Mouse (Mus musculus): ENCODE measurements around the gene Folr2.

Folr2 gene

DNA sequence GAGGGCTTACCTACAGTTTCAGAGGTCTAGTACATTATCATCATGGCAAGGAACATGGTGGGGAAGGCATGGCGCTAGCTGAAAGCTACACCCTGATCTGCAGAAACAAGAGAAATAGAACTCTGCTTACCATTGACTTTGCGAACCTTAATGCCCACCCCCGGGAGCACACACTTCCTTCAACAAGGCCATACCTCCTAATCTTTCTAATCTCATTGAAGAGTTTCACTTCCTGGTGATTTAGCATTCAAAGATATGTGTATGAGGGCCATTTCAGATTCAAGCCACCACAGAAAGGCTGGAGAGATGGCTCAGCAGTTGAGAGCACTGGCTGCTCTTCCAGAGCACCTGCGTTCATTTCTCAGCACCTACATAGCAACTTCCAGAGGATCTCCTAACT lies at the start of gene Folr2:
Gene Folr2, minus strand, starts transcription at position 101 of the 400 bp plus-strand sequence.
- DNase-seq (ENCODE audit: low read depth, low spot score) = no peak

DNA sequence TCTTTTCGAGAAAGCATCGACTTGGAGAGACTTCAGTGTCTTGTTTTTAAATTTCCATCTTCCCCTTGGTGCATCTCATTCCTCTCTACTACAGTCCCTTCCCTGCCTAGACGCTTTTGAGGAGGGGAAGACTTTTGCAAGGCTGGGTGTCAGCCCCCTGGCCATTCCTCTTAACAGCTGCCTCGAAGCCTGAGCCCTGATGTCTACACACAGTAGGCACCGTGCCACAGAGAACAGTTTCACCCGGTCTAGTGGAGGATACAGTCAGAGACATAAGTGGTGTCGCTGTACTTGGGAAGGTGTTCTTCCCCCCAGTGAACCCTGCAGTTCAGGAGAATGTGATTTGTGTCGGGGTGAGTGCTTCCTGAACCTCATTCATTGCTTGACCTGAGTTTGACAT lies 49.7 kb upstream of the Folr2 start:
- peak; percentile 16 for DNase-seq (ENCODE audit: low read depth, low spot score)

DNA sequence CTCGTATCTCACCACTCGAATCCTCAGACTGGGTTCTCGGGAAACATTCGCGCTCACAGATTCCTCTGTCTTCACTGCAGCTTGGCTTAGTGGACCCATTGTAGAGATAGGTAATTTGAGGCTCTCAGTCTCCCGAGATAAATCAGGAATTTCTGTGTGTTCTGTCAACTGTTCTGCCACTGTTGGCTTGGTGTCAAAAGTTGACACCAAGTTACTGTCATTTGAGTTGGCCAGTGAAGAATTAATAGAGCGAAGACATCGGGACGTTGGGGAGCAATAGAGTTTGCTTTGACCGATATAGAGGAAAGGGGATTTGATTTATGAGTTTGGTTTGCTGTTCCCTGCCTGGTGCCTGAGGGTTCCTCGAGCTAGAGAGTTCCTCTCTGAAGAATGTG lies 49.3 kb upstream of the Folr2 start, which contains the start of gene Tomt:
Gene Tomt, minus strand, starts transcription at position 73 of the 395 bp plus-strand sequence.
- no peak for DNase-seq (ENCODE audit: low read depth, low spot score)

DNA sequence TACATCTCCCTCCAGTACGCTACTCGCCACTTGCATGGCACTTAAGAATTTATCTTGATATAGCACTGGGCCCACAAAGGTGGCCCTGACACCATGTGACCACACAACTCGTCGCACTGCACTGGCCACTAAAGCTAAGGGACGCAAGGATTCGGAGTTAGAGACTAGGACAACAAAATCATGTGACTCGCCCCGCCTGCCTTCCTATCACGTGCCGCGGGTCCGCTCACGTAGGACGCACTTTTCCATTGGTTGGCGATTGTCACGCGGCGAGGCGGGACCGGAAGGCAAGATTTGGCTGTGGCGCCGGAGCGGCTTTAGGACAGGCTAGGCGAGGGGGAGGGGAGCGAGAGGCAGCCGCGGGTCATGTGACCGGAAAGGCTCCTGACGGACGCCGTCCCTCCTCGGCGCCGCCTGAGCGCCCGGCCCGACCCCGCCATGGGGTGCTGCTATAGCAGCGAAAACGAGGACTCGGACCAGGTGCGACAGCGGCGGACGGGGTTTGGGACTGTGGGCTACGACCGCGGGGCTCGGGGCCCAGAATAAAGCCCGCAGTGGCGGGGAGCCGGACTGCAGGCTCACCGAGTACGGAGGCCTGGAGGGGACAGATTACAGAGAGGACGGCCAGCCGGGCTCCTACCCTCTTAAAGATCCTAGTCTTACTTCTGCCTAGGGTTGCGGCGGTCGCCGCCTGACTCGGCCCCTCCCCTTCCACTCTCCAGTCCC lies 48.7 kb upstream of the Folr2 start, which contains the start of gene Lamtor1:
Gene Lamtor1, plus strand, starts transcription at position 344 of the 726 bp plus-strand sequence.
- DNase-seq (ENCODE audit: low read depth, low spot score) = peak; percentile 98

DNA sequence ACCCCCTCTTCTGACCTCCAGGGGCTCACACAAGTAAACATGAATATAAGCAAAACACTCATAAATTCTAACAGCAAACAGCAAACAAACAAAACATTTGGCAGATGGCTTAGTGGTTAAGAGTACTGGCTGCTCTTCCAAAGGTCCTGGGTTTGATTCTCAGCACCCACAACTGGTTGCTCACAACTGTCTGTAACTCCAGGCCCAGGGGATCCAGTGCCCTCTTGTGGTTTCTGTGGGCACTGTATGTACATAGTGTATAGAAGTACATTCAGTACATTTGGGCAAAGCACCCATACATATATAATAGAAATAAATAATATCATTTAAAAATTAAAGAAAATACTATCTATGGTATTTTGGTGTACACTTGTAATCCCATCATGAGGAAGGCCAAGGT lies 45.9 kb upstream of the Folr2 start:
- peak; percentile 24 for DNase-seq (ENCODE audit: low read depth, low spot score)

DNA sequence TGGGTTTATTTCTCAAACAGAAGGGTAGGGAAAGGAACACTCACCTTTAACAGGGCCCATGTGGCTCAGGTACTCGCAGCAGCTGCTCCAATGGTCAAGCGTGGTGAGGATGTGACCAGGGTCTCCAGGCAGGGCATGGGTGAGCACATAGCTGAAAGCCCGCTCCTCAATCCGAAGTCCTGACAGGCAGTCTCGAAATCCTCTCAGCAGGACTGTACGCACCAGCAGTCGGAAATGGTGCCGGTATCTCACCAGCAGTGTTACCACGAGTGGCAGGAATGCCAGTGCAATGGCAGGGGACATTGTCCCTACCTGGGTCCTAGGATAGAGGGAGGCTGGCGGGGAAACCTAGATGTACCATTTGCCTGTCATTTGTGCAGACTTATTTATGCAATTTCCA lies 45.0 kb upstream of the Folr2 start:
- DNase-seq (ENCODE audit: low read depth, low spot score) = no peak

DNA sequence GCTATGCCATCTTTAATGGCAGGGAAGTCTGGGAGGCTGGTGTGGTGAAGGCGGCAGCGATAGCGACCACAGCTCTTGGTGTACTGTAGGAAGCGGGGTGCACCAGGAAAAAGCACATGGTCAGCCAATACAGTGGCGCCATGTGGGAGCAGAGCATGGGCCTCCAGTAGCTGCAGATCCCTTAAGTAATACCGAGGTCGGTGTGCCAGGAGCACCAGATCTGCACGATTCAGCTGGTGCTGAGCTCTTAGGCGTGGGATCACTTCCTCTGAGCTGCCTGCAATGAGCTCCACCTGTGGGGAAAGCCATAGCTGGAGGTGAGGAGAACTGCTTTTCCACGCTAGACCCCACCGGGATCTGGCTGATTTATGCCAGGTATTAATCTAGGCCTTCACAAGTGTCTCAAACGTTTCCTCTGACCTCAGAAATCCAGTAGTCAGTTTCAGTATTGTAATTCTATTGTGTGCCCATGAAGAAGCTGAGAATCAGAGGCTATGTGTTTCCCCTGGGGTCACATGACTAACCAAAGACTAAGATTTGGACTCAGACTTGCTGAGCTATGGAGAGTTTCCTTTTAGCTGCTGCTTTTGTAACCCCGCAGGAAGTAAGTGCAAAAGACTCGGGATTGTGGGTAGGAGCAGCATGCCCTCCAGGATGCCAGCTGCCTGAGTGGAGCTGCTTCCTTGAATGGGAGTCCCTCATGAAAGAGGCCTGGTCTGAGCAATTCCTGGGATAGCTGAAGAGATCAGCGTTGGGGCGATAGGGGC lies 43.5 kb upstream of the Folr2 start:
- no peak for DNase-seq (ENCODE audit: low read depth, low spot score)

DNA sequence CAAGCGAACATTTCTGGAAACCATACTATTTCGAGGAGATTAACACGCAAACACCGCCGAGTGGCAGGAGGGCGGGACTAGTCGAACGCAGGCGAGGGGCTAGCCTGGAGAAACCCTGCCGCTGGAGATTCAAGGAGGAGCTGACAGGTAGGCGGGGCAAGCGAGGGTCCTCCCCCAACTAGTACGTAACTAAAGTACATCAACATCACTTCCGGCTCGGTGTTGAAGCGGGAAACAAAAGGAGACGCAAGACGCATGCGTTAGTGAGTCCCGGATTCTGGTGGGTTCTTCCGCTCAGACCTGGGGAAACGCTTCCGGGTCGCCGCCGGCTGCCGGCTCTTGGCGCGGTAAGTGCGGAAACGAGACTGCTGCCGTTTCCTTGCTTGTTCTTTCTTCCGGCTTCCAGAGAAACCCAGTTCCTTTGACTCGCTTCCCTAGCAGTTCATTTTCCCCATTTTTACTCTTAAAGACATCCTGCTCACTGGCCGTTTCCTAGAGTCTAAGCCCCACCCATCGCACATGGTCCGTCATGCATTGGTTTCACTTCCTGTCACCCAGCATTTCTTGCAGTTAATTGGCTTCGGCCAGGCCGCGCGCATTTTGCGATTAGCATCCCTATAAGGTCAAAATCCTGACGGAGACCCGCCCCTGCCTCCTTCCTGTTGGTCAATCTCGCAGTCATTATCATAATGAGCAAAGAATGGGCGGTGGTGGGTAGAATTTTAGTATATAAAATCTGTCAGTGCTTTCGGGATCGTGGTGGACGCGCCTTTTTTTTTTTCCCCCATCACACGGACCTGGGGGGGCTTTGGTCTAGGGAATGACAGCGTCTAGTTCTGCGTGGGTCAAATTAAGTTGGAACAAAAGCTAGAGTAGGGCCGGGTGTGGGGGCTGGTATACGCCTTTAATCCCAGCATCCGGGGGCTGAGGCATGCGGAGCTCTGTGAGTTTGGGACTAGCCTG lies 39.4 kb upstream of the Folr2 start:
- peak; percentile 98 for DNase-seq (ENCODE audit: low read depth, low spot score)

DNA sequence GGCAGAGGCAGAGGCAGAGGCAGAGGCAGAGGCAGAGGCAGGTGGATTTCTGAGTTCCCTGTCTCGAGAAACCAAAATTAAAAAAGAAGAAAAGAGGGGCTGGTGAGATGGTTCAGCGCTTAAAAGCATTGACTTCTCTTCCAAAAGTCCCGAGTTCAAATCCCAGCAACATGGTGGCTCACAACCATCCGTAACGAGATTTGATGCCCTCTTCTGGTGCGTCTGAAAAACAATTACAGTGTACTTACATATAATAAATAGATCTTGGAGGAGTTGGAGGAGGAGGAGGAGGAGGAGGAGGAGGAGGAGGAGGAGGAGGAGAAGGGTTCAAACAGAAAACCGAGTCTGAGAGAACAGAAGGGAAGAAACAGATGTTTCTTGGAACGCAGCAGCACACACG lies 38.7 kb upstream of the Folr2 start:
- no peak for DNase-seq (ENCODE audit: low read depth, low spot score)

DNA sequence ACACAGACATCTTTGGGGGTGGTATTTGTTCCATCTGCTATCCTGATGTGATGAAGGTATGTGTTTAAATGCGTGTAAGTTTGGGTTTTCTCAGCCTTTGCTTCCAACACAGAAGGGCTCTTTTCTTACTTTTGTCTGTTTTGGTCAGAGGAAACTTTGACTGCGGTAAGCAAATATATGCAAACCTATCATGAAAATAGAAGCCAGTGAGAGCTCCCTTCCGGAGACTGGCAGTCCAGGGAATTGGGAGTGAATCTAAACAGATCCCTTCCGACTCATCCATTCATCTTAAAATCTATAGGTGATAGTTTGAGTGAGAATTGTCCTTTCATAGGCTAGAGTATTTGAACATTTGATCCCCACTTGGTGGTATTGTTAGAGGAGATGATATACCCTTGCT lies 31.5 kb upstream of the Folr2 start:
- DNase-seq (ENCODE audit: low read depth, low spot score) = no peak

DNA sequence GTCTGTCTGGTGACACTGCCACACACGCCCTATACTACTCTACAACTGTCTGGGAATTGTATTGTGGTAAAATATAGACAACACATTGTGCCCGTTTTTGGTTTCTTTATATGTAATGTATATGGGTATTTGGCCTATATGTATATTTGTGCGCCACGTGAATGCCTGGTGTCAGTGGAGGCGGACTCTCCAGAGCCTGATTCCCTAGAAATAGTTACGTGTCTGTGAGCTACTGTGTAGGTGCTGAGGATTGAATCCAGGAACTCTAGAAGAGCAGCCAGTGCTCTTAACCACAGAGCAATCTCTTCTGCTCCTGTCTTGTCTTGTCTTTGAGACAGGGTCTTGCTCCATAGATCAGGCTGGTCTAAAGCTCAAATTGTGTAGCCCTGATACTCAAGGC lies 29.3 kb upstream of the Folr2 start:
- no peak for DNase-seq (ENCODE audit: low read depth, low spot score)

DNA sequence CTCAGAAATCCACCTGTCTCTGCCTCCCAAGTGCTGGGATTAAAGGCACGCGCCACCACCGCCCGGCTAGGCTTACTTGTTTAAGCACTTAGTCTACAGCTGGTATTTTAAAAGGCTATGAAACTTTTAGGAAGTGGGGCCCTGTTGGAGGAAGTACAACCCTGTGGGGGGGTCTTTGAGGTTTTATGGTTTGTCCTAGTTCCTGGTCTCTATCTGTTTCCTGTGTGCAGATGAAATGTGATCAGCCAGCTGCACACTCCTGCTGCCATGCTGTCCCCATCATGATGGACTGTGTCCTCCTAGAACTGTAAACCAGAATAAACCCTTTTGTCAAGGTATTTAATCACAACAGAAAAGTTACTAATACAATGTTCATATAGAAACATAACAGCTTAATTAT lies 27.2 kb upstream of the Folr2 start:
- DNase-seq (ENCODE audit: low read depth, low spot score) = no peak

DNA sequence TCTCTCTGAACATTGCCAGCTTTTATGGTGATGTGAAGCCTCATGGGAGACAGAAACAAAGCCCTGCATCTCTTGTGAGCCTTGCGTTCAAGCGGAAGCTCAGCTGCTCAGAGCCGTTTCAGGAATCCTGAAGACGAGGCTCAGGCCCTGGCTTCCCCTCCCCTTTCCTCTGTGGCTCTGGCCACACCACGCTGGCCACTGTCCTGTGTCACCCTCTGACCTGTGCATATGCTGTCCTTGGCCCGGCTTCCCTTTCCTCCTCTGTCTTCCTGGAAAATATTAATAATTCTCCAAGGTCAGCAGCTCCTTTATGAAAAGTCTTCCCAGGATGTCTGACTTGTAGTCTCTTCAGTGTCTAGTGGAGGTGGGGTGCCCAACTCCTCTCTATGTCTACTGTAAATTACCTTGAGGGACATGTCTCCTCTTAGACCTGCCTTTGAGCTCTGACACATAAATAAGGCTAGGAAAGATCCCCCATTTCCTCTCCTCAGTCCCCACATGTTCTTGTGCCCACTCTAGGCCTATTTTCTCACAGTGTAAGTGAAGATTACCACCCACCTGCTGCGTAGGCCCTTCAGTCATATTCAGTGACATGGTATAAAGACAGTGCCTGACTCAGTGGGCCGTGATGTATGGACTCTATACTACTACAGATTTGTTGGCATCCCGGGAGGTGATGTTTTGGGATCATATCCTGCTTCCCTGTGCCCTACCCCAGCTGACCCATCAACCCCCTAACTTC lies 25.6 kb upstream of the Folr2 start:
- DNase-seq (ENCODE audit: low read depth, low spot score) = no peak

DNA sequence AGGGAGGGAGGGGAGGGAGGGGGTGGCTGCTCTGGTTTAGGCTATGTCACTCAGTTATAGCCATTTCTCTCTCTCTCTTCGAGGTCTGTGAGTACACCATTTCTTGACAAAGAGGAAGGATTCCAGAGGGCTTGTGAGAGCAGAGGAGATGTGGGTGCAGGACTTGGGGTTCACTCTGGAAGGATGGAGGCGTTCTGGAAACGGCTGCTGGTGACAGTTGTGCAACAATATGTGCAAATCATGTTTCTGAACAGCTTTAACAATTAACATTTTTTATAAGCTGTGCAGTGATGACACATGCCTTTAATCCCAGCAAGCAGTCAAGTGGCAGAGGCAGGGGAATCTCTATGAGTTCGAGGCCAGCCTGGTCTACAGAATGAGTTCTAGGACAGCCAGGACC lies 23.9 kb upstream of the Folr2 start:
- no peak for DNase-seq (ENCODE audit: low read depth, low spot score)

DNA sequence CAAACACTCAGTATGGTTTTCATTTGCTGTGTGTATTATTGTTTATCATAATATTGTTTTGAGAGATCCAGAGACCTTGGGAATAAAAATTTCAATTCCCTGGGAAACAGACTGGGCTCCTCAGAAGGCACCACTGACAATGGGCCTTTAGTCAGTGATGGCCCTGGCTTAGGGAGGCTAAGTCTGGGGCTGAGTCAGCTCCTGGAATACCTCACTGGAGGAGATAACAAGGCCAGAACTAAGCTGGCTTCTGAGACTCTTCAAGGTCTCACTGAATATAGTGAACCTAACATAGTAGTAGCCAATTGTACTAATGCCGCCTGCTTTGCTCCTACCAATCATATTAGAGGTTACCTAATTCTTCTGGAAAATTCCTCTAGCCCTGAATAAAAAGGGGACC lies 19.0 kb upstream of the Folr2 start:
- DNase-seq (ENCODE audit: low read depth, low spot score) = no peak

DNA sequence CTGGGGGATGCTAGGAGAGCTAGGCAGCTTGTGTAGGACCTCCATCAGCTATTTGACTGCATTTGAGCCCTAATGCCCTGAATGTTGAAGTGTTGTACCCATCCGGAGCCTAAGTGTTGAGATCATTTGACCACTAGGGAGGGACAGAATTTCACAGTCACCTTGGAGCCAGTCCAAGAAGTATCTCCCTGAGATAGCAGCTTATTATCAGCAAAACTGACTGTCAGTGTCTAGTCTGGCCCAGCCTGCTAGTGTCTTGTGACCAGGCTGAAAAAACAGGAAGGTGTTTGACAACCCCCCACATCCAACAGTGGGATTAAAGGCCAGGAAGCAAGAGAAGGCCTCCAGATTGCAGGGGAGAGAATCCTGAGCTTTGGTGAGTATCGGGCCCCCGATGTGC lies 14.3 kb upstream of the Folr2 start:
- no peak for DNase-seq (ENCODE audit: low read depth, low spot score)

DNA sequence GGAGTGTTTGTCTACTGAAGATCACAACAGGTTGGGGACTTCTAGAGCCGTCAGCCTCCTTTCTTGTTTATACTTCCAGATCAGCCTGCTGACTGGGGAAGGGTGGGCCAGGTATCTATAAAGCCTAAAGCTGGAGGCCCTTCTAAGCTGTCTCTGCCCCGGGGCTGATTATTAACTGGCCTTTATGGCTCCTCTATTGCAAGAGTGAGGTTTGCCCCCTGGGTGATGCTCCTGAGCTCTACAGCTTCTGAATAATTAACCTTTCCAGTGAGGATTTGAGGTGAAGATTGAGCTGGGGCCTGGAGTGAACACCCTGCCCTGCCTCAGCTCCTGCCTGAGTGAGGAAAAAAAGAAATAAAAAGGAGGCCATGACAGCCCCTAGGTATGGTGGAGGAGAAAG lies 13.6 kb upstream of the Folr2 start, which contains the start of gene Folr1:
Gene Folr1, minus strand, starts transcription at position 160 of the 400 bp plus-strand sequence.
- DNase-seq (ENCODE audit: low read depth, low spot score) = no peak

DNA sequence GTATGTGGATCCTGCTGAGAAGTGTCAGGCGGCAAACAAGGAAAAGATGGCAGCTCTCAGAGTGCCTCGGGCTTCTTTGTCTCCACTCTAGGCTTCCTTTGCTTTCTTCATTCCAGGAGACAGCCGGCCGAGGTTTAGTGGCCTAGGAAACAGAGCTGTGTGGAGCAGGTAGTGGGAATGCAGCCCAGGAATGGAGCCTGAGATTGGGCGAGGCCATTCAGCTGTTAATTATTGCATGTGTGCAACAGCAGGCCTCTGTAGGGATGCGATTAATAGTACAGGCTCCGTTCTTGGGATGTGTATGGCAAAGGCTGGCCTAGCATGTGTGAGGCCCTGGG lies 12.1 kb upstream of the Folr2 start:
- no peak for DNase-seq (ENCODE audit: low read depth, low spot score)

DNA sequence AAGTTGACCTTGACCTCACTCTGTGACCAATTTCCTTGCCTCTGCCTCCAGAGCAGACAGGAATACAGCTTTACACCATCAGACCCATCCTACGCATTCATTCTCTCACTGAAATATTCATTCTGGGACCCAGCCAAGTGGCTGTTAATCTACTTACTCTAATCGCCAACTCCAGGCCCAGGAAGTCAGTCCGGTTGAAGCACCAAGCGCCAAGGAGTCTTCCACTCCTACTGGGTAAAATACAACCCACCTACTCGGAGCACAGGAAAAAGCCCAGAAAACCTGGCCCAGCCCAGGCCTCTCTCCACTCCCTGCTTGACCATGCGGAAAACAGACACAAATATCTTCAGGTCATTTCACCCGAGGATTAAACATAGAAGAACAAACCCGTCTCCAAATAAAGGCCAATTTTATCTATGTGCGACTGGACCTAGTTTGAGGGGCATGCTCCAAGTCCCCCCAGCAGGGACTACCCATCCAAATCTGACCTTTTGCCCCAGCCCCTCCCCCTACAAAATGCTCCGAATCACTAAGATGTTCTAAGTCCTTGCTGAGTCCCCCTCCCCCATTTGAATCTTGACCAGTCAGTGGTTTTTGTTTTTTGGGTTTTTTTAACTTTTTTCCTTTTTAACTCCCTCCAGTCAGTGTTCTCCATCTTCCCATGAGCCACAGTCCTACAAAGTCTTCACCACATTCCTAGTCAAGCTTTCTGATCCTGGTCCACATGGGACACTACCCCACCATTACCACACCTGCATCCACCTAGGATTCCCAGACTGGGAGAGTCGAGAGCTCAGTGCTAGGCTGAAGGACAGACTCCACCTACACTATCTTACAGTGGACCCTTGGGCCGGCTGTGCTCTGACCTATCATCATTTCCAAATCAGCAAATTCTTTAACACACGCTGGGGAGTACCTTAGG lies 11.5 kb upstream of the Folr2 start:
- DNase-seq (ENCODE audit: low read depth, low spot score) = no peak

DNA sequence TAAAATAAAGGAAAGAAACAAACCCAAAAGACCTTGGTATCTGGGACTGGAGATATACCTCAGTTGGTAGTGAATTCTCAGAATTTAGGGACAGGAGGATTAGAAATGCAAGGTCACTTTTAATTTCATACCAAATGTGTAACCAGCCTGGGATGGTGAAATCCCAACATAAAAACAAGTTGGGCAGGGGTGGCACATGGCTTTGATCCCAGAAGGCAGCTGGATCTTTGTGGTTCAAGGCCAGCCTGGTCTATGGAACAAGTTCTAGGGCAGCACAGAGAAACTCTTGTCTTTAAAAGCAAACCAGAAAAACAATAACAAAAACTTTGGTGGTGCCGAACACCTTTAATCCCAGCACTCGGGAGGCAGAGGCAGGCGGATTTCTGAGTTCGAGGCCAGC lies 10.5 kb upstream of the Folr2 start:
- DNase-seq (ENCODE audit: low read depth, low spot score) = no peak
